Mouse (Mus musculus) heart, postnatal 14 days (tissue): ENCODE measurements around the gene Fam83c. TPM values are rescaled to one million over a fixed set of nuclear protein-coding genes. Genes with fewer than 3 reads are reported as not detected.
A peak's percentile ranks its signal among the peaks of the same experiment; 100 is the strongest.

Experiments
- DNase-seq, 2 experiments: peaks; one replicate each; pipeline ENCODE4 v3.0.0; 2021 to 2022
- intact Hi-C: fragments of 180-260 bp; cut with DNase I; formaldehyde crosslinking; loops from one replicate; pipeline ENCODE4 v1.15.1; 2025
- total RNA-seq, 2 experiments: library from RNA; stranded (reverse); gene quantifications; 2 replicates each; pipeline ENCODE4 v1.2.3; 2021

Gene Fam83c
- total RNA-seq, 2 experiments from 2014 or later, result not detected

- intact Hi-C loops, result no loop called here
- DNase-seq, result no peak
Measured at GRCm38 (mm10) chr2:155830841-155831240, 3.8 kb downstream of the Fam83c start.

- intact Hi-C loops, result no loop called here
- peak; percentile 83 to 84 for DNase-seq
Measured at GRCm38 (mm10) chr2:155826630-155827424, 7.8 kb downstream of the Fam83c start, which contains the start of gene Eif6. Gene Eif6 (minus strand): TSS chr2:155826925.

- DNase-seq, result no peak
Measured at GRCm38 (mm10) chr2:155825904-155826629, 8.6 kb downstream of the Fam83c start.

GRCm38 (mm10) chr2:155823722-155824121 lies 10.9 kb downstream of the Fam83c start:
- intact Hi-C loops, result no loop called here
- no peak for DNase-seq

More at GRCm38 (mm10) chr2:155825904-155826629, 8.6 kb downstream of the Fam83c start:
- intact Hi-C loops, result no loop called here

- DNase-seq, result no peak
- intact Hi-C loops, result no loop called here
Measured at GRCm38 (mm10) chr2:155820779-155821178, 13.9 kb downstream of the Fam83c start.

- intact Hi-C loops, result no loop called here
- no peak for DNase-seq
Measured at GRCm38 (mm10) chr2:155819449-155820251, 15.0 kb downstream of the Fam83c start.

GRCm38 (mm10) chr2:155819392-155819448 lies 15.4 kb downstream of the Fam83c start, which contains the start of gene BC029722:
Gene BC029722 (minus strand): TSS chr2:155819426.
- no peak for DNase-seq
- intact Hi-C loops, result no loop called here

- peak; percentile 94 to 97 for DNase-seq
- intact Hi-C loops, result no loop called here
Measured at GRCm38 (mm10) chr2:155818596-155819391, 15.9 kb downstream of the Fam83c start.

GRCm38 (mm10) chr2:155817301-155818245 lies 17.1 kb downstream of the Fam83c start:
- intact Hi-C loops, result no loop called here
- peak; percentile 29 to 40 for DNase-seq

- DNase-seq, result no peak
- intact Hi-C loops, result no loop called here
Measured at GRCm38 (mm10) chr2:155816179-155816578, 18.5 kb downstream of the Fam83c start.

GRCm38 (mm10) chr2:155814829-155815228 lies 19.8 kb downstream of the Fam83c start:
- no peak for DNase-seq
- intact Hi-C loops, result loop anchor here (5.0 kb wide), 1 partner anchor 118 kb away; no protein-coding TSS in a partner anchor

- intact Hi-C loops, result loop anchor here (5.0 kb wide), 1 partner anchor 115 kb away; no protein-coding TSS in a partner anchor
- DNase-seq, result no peak
Measured at GRCm38 (mm10) chr2:155812637-155813036, 22.0 kb downstream of the Fam83c start.

GRCm38 (mm10) chr2:155811821-155812396 lies 22.7 kb downstream of the Fam83c start:
- peak; percentile 77 to 80 for DNase-seq
- intact Hi-C loops, result loop anchor here (5.0 kb wide), 1 partner anchor 115 kb away; no protein-coding TSS in a partner anchor

GRCm38 (mm10) chr2:155809620-155810019 lies 25.0 kb downstream of the Fam83c start:
- DNase-seq, result no peak
- intact Hi-C loops, result loop anchor here (5.0 kb wide), 1 partner anchor 112 kb away; no protein-coding TSS in a partner anchor

- intact Hi-C loops, result no loop called here
- no peak for DNase-seq
Measured at GRCm38 (mm10) chr2:155807408-155807807, 27.2 kb downstream of the Fam83c start.

GRCm38 (mm10) chr2:155806548-155806947 lies 28.1 kb downstream of the Fam83c start:
- peak; percentile 28 to 51 for DNase-seq
- intact Hi-C loops, result no loop called here

GRCm38 (mm10) chr2:155805925-155806255 lies 28.8 kb downstream of the Fam83c start:
- intact Hi-C loops, result no loop called here
- DNase-seq, result no peak

GRCm38 (mm10) chr2:155805231-155805924 lies 29.3 kb downstream of the Fam83c start:
- DNase-seq, result peak; percentile 34 to 56

More at GRCm38 (mm10) chr2:155805231-155805924, 29.3 kb downstream of the Fam83c start:
- intact Hi-C loops, result no loop called here
